Mouse (Mus musculus) c-Kit-positive CD71-negative TER-119-negative erythroid progenitor cells, embryonic 14.5 days (primary cell): ENCODE results near the gene 3425401B19Rik.

Experiments
- DNase-seq: peaks from one replicate; pipeline ENCODE4 v3.0.0-alpha.2; 2013; ENCODE audit warnings: low read depth

The 3425401B19Rik gene

GRCm38 (mm10) chr14:32659781-32660180, 25.3 kb downstream of the 3425401B19Rik start:
- no peak for DNase-seq

GRCm38 (mm10) chr14:32638485-32638884, 46.6 kb downstream of the 3425401B19Rik start:
- no peak for DNase-seq

GRCm38 (mm10) chr14:32634015-32634682, 50.9 kb downstream of the 3425401B19Rik start:
- no peak for DNase-seq

- no peak for DNase-seq
Observed at GRCm38 (mm10) chr14:32632908-32633600, 52.0 kb downstream of the 3425401B19Rik start.

GRCm38 (mm10) chr14:32628584-32628983, 56.5 kb downstream of the 3425401B19Rik start:
- no peak for DNase-seq

GRCm38 (mm10) chr14:32627271-32627670, 57.8 kb downstream of the 3425401B19Rik start:
- no peak for DNase-seq

- DNase-seq = no peak
Observed at GRCm38 (mm10) chr14:32624811-32625210, 60.3 kb downstream of the 3425401B19Rik start.

GRCm38 (mm10) chr14:32624245-32624644, 60.8 kb downstream of the 3425401B19Rik start:
- no peak for DNase-seq

GRCm38 (mm10) chr14:32617253-32617652, 67.8 kb downstream of the 3425401B19Rik start:
- DNase-seq = no peak

- no peak for DNase-seq
Observed at GRCm38 (mm10) chr14:32609392-32609791, 75.7 kb downstream of the 3425401B19Rik start.
